Mouse (Mus musculus): ENCODE results near the gene Snx4. TPM values are rescaled to one million over a fixed set of nuclear protein-coding genes. Genes with fewer than 3 reads are reported as not detected.

The Snx4 gene
- polyA plus RNA-seq, 1 experiment from 2014 or later = 110 TPM

GRCm38 (mm10) chr16:33347134-33347533, 95.9 kb downstream of the Snx4 start:
- no peaks in the 10 kb centered on the region for H3K9me3 ChIP-seq (ENCODE audit: low read depth, low read length)
- TF ChIP-seq CTCF (IDR thresholded peaks at IDR 0.05; ENCODE audit: low read depth) = no peak
- no peak overlapping the region for H3K9ac ChIP-seq
- H3K4me1 ChIP-seq (ENCODE audit: insufficient read depth) = peaks cover 3% of the 10 kb centered on the region; the same call in 1 of the 2 replicates
- no peak overlapping the region for H3K4me2 ChIP-seq
- WGBS = 40% methylated on average over 5 of the region's 5 CpGs
- ATAC-seq (ENCODE audit: insufficient read depth) (peak; percentile 55; the same call in 1 of the 2 replicates), DNase-seq (peak; percentile 65)
- H3K4me3 ChIP-seq (ENCODE audit: low read depth, low read length) = no peak overlapping the region
- no peak overlapping the region for H3K27ac ChIP-seq (ENCODE audit: low read depth)
- H3K27me3 ChIP-seq (ENCODE audit: insufficient read depth, low read length) = no peaks in the 10 kb centered on the region
- H3K36me3 ChIP-seq (ENCODE audit: insufficient read depth) = no peaks in the 10 kb centered on the region

Other genes starting within 250 kb of the Snx4 start
- gene Iqcg, start 195.2 kb upstream of the Snx4 start, polyA plus RNA-seq (2014; fragmentation: Nextera tagmentation; extraction: Ambion mirVana) = 2.6 TPM in 2 replicates
- gene Rpl35a, start 195.0 kb upstream of the Snx4 start, polyA plus RNA-seq (2014; fragmentation: Nextera tagmentation; extraction: Ambion mirVana) = 1,015 and 1,080 TPM in 2 replicates
- gene Lmln, start 188.9 kb upstream of the Snx4 start, polyA plus RNA-seq (2014; fragmentation: Nextera tagmentation; extraction: Ambion mirVana) = 3.5 and 3.8 TPM in 2 replicates
- 20.6 and 25.2 TPM in 2 replicates for gene Osbpl11, start 66.4 kb upstream of the Snx4 start, polyA plus RNA-seq (2014; fragmentation: Nextera tagmentation; extraction: Ambion mirVana)
- gene Zfp148, start 129.4 kb downstream of the Snx4 start, polyA plus RNA-seq (2014; fragmentation: Nextera tagmentation; extraction: Ambion mirVana) = 50.3 and 55.5 TPM in 2 replicates